Mouse (Mus musculus) liver, postnatal 0 days (tissue): ENCODE data around the gene Wapl. TPM values are rescaled to one million over a fixed set of nuclear protein-coding genes. Genes with fewer than 3 reads are reported as not detected.

Experiments used
- ATAC-seq: fragments of 200-750 bp; cut with Nextera tagmentation; 2 replicates; pipeline ENCODE4 v1.8.0; 2017; ENCODE audit warnings: mild to moderate bottlenecking, moderate library complexity
- DNase-seq: peaks from one replicate; pipeline ENCODE4 v3.0.0-alpha.2; 2016
- H3K27ac ChIP-seq: fragments of 300-500 bp; sonication (generic); 2 replicates; pipeline ENCODE4 v1.5.1; 2014; ENCODE audit warnings: antibody characterized with exemption, moderate library complexity, mild to moderate bottlenecking, low read depth
- H3K27me3 ChIP-seq: fragments of 300-500 bp; sonication (generic); 2 replicates; pipeline ENCODE4 v1.6.1; 2014; ENCODE audit warnings: low read length, control low read depth, mixed read lengths; ENCODE audit not compliant: insufficient read depth
- H3K36me3 ChIP-seq: fragments of 300-500 bp; sonication (generic); replicated peaks from 2 replicates; pipeline ENCODE4 v1.6.1; 2014; ENCODE audit warnings: mild to moderate bottlenecking, control low read depth, low read length, moderate library complexity, mixed read lengths; ENCODE audit not compliant: insufficient read depth
- H3K4me1 ChIP-seq: fragments of 300-500 bp; sonication (generic); 2 replicates; pipeline ENCODE4 v1.6.1; 2014; ENCODE audit warnings: antibody characterized with exemption, mild to moderate bottlenecking, control low read depth; ENCODE audit not compliant: insufficient read depth
- H3K4me2 ChIP-seq: fragments of 300-500 bp; sonication (generic); 2 replicates; pipeline ENCODE4 v1.6.1; 2014; ENCODE audit warnings: low read depth, mild to moderate bottlenecking, low read length, moderate library complexity, mixed read lengths
- H3K4me3 ChIP-seq: fragments of 300-500 bp; sonication (generic); 2 replicates; pipeline ENCODE4 v1.5.1; 2014; ENCODE audit warnings: low read depth, low read length
- H3K9ac ChIP-seq: fragments of 300-500 bp; sonication (generic); replicated peaks from 2 replicates; pipeline ENCODE4 v1.6.1; 2014; ENCODE audit warnings: mild to moderate bottlenecking, moderate library complexity
- H3K9me3 ChIP-seq: fragments of 300-500 bp; sonication (generic); 2 replicates; pipeline ENCODE4 v1.6.1; 2016; ENCODE audit warnings: mild to moderate bottlenecking, control low read depth, low read length, mixed read lengths
- CTCF ChIP-seq: sonication (generic); IDR thresholded peaks from 2 replicates; pipeline ENCODE4 v1.5.1; 2016; ENCODE audit warnings: antibody characterized with exemption, low read depth
- EP300 ChIP-seq: IDR thresholded peaks from 2 replicates; pipeline ENCODE4 v1.6.1; 2016; ENCODE audit warnings: antibody characterized with exemption, low read depth, mild to moderate bottlenecking
- WGBS: fragments of 180-500 bp; shearing (Covaris S2); extraction: QIAGEN DNeasy Blood & Tissue Kit; methylation state at CpG from one replicate; pipeline ENCODE4 v1.1.7; 2014; ENCODE audit not compliant: insufficient replicate concordance; 5-methylcytosine and 5-hydroxymethylcytosine counted together
- polyA plus RNA-seq: library from polyadenylated mRNA; unstranded; fragments of >200 nt; fragmentation: Nextera tagmentation; extraction: Ambion mirVana; gene quantifications from 2 replicates; pipeline ENCODE4 v1.2.1, GENCODE M21; 2015

Gene Wapl
- polyA plus RNA-seq, 1 experiment from 2014 or later = 15.3 TPM

DNA sequence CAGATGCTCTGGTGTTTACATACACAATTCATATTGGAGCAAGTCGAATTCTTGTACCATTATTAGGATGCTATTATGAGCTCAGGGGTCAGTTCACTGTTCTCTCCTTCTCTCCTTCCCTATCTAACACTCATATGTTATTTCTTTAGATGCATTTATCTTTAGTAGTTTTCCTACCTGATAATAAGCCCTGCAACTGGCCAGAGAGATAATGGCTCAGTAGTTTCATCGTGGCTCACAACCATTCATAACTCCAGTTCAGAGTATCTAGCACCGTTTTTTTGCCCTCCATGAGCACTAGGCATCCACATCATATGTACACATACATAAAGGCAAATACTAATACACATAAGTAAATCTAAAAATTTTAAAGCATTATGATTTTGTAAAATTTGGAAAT lies 44.4 kb downstream of the Wapl start:
- Histone ChIP-seq H3K27ac (no peak overlapping the region), H3K9ac (no peak overlapping the region), H3K4me2 (no peak overlapping the region), H3K27me3 (no peaks in the 10 kb centered on the region), H3K9me3 (no peaks in the 10 kb centered on the region), H3K36me3 (peaks cover 18% of the 10 kb centered on the region), H3K4me3 (no peak overlapping the region), H3K4me1 (no peaks in the 10 kb centered on the region)
- no peak for TF ChIP-seq CTCF
- peak; percentile 47; the same call in 1 of the 2 replicates for TF ChIP-seq EP300
- ATAC-seq (no peak), DNase-seq (no peak)
- WGBS = 51% methylated on average over 3 of the region's 3 CpGs

DNA sequence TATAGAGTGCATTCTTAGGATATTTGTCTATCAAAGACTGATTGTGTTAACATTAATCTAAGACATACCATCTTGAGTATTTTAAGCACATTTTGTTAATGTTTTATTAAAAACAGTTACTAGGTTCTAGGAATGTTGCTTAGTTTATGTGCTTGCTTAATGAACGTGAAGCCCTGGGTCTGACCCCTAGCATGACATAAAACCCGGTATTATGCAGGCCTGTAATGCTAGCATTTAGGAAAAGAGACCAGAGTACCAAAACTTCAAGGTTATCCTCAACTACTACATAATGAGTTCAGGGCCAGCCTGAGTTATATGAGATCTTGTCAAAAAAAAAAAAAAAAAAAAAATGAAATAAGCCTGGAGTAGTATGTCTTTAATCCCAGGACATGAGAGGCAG lies 54.0 kb downstream of the Wapl start:
- ATAC-seq = no peak
- WGBS = 78% methylated on average over 2 of the region's 2 CpGs
- Histone ChIP-seq H3K9me3 (no peaks in the 10 kb centered on the region), H3K4me3 (no peak overlapping the region), H3K36me3 (peaks cover 53% of the 10 kb centered on the region), H3K27ac (no peak overlapping the region), H3K4me1 (no peaks in the 10 kb centered on the region), H3K9ac (no peak overlapping the region), H3K27me3 (no peaks in the 10 kb centered on the region), H3K4me2 (no peak overlapping the region)
- TF ChIP-seq CTCF (no peak), EP300 (no peak)
- DNase-seq = no peak

- no peak overlapping the region for H3K4me3 ChIP-seq
- DNase-seq = no peak
Measured at GRCm38 (mm10) chr14:34735405-34735804, 61.7 kb downstream of the Wapl start.

GRCm38 (mm10) chr14:34745401-34745800 lies 71.7 kb downstream of the Wapl start:
- H3K4me3 ChIP-seq = no peak overlapping the region
- H3K27me3 ChIP-seq = no peaks in the 10 kb centered on the region
- DNase-seq (no peak), ATAC-seq (peak; percentile 78)
- H3K9ac ChIP-seq = no peak overlapping the region
- no peak for TF ChIP-seq EP300
- no peak for TF ChIP-seq CTCF
- H3K27ac ChIP-seq = peak overlapping the region; percentile 58
- H3K4me2 ChIP-seq = no peak overlapping the region
- 78% methylated on average over 1 of the region's 1 CpGs for WGBS
- H3K36me3 ChIP-seq = peaks cover 54% of the 10 kb centered on the region
- no peaks in the 10 kb centered on the region for H3K4me1 ChIP-seq
- no peaks in the 10 kb centered on the region for H3K9me3 ChIP-seq

More at GRCm38 (mm10) chr14:34735405-34735804, 61.7 kb downstream of the Wapl start:
- WGBS = 89% methylated on average over 5 of the region's 5 CpGs
- no peak overlapping the region for H3K27ac ChIP-seq
- TF ChIP-seq EP300 (no peak), CTCF (no peak)
- ATAC-seq = no peak
- no peak overlapping the region for H3K4me2 ChIP-seq
- H3K27me3 ChIP-seq = no peaks in the 10 kb centered on the region
- H3K4me1 ChIP-seq = no peaks in the 10 kb centered on the region
- H3K36me3 ChIP-seq = peaks cover 46% of the 10 kb centered on the region
- H3K9me3 ChIP-seq = no peaks in the 10 kb centered on the region
- no peak overlapping the region for H3K9ac ChIP-seq

DNA sequence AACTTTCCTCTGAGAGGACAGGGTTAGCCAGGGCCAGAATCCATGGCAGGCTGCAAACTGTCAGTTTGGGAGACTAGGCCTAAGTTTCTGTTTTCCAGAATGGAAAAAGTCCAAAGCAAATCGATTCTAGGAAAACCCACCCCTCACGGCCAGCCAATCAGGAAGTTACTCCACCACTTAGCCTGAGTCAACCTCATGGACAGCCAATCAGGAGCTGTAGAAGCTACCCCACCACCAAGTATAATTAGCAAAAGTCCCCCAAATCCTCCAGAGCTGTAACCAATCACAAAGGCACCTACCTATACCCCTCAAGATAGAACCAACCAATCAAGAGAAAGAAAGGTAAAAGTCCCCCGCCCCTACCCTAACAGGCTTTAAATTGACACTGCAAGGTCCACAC lies 82.0 kb downstream of the Wapl start:
- Histone ChIP-seq H3K4me1 (no peaks in the 10 kb centered on the region), H3K27me3 (no peaks in the 10 kb centered on the region), H3K9ac (no peak overlapping the region), H3K4me3 (no peak overlapping the region), H3K9me3 (no peaks in the 10 kb centered on the region), H3K36me3 (no peaks in the 10 kb centered on the region), H3K4me2 (no peak overlapping the region), H3K27ac (no peak overlapping the region)
- WGBS = 68% methylated on average over 3 of the region's 3 CpGs
- TF ChIP-seq CTCF (no peak), EP300 (no peak)
- DNase-seq (peak; percentile 11), ATAC-seq (0 out of 2 replicates have a peak, but pooled peaks have one; percentile 18)

- ATAC-seq (peak; percentile 72), DNase-seq (no peak)
- Histone ChIP-seq H3K4me1 (peaks cover 6% of the 10 kb centered on the region), H3K9me3 (no peaks in the 10 kb centered on the region), H3K36me3 (no peaks in the 10 kb centered on the region), H3K27ac (peak overlapping the region; percentile 77), H3K4me2 (peak overlapping the region; percentile 53), H3K27me3 (no peaks in the 10 kb centered on the region), H3K4me3 (peak overlapping the region; percentile 20; the same call in 1 of the 2 replicates), H3K9ac (no peak overlapping the region; the same call in 1 of the 2 replicates)
- TF ChIP-seq EP300 = no peak
- no peak for TF ChIP-seq CTCF
- 51% methylated on average over 2 of the region's 2 CpGs for WGBS
Measured at GRCm38 (mm10) chr14:34759938-34760337, 86.2 kb downstream of the Wapl start.
